Mouse (Mus musculus) frontal cortex, postnatal 14 days (tissue): ENCODE measurements around the gene Nedd9.

Source experiments
- DNase-seq, 2 experiments: peaks; one replicate each; pipeline ENCODE4 v3.0.0; 2022; ENCODE audit warnings: low spot score in 2 of 2

Nedd9 gene

DNA sequence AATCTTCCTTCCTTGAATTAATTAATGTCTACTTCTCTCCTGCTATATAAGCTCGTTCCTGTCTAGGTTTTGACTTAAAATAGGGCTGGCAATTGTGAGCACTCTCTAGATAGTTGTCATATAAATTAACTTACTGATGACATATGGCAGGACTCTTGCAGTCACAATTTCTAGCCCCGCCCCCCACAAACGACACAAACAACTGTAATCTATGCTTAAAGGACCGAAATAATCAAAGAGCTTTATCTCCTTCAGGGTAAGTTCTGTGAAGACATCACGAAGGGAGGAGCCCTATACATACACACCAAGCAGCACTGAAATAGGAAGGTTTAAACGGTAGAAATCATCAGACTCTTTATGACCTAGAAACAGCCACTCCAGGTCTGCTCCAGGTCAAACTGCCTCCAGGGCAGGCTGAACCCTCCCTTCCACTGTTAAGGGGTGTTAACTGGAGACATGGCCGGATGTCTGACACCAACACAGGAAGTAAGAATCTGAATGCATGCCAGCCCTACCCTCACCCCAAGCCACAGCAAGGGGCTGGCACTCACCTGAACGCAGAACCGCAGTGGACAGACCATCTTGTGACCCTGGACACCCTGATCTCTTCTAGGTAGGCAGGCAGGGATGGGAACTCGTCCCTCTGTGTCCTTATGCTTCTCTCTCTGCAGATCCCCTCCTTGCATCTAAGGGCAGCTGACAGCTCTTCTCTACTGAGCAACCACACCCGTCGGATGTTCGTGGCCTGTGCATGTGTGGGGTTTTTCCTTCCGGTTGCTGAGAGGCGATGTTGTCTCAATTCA lies at the start of gene Nedd9:
Gene Nedd9 (minus strand): TSS at position 757 of the 803 bp plus-strand sequence.
- no peak for DNase-seq

GRCm38 (mm10) chr13:41532625-41533024 lies 45.5 kb upstream of the Nedd9 start:
- DNase-seq, result no peak

- DNase-seq, result no peak
Measured at GRCm38 (mm10) chr13:41530326-41530725, 43.2 kb upstream of the Nedd9 start.

DNA sequence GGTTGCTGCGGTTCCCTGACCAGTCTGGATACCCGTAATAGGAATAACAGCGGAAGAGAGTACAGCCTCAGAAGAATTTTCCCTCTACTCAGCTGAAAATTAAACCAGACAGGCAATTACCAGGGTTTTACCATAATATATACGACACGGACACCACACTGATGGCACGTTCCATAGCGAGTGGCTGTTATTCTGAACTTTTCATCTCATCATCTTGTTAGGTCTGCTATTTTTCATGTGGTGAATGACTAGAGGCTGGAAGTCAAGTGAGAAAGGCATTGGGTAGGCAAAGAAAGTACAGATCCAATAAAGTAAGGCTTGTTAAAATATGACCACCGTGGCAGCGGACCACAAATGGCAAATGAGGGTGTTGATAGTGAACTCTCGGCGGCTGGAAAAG lies 37.0 kb upstream of the Nedd9 start:
- no peak for DNase-seq

- DNase-seq, result no peak
Measured at GRCm38 (mm10) chr13:41521296-41521695, 34.1 kb upstream of the Nedd9 start.

- DNase-seq, result no peak
Measured at GRCm38 (mm10) chr13:41520549-41521161, 33.5 kb upstream of the Nedd9 start.

- DNase-seq, result no peak
Measured at GRCm38 (mm10) chr13:41519792-41520191, 32.6 kb upstream of the Nedd9 start.

GRCm38 (mm10) chr13:41517193-41517592 lies 30.0 kb upstream of the Nedd9 start:
- DNase-seq, result no peak

- no peak for DNase-seq
Measured at GRCm38 (mm10) chr13:41515749-41516148, 28.6 kb upstream of the Nedd9 start.

- no peak for DNase-seq
Measured at GRCm38 (mm10) chr13:41514918-41515317, 27.8 kb upstream of the Nedd9 start.

DNA sequence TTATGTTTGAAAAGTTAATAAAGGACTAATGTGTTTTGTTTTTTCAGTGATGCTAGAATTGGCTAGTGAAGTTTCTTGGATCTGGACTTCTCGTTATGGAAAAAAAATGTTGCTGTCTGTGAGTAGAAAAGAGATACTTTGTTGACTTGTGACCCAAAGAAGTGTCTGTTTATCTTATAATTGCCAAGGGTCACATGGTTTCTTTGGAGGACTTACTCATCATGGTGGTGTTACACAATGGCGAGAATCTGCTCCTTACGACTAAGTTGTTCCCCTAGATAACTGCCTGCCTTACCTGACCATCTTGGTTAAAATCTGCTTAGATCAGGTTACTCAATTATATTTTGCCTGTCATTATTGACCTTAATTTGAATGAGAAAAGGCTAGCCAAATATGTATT lies 26.3 kb upstream of the Nedd9 start:
- DNase-seq, result no peak

DNA sequence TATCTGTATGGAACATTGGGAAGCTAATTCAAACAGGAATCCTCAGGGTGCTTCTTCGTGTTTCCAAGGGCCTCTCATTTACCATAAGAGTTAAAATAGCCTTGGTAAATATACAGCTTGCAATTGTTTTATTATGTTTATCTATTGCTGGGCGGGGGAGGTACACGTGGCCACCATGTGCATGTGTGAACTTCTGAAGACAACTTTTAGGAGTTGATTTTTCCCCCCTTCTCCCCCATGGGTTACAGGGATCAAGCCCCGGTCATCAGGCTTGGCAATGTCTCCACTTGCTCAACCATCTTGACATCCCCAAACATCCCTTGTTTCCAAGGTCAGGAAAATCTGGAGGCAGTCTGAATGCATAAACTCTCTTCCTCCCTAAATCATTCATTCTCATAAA lies 25.1 kb upstream of the Nedd9 start:
- no peak for DNase-seq

DNA sequence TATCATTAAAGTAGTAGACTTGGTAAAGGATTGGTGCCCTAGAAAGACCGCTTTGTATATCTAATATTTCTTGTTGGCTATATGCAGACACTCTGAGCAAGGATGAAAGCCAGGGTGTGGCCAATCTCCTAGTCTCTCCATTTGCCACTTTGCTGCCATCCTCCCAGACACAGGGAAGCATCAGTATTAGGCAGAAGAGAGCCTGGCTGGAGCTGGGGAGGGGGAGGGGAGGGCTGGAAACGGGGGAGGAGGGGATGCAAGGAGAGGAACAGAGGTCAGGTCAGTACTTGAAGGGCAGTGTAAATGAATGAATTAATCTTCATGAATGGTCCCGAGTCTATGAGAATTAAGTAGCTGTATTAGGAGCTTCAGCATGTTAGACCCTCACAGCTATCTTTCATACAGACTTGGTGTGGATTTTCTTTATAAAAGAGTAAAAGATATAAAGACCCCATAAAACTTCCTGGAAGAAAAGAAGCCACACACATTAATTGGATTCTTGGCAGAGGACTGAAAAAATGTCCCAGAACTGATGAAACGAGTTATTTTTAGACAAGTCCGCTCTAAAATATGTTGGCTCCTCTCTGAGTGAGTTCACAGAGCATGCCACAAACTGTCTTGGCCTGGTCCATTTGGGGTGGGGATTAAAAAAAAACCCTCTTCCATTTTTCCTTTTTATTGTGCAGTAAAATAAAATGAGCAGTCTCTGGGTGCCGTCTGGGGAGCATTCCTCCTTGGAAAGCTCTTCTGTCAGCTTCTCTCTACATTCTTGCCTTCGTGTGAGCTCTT lies 23.7 kb upstream of the Nedd9 start:
- no peak for DNase-seq

DNA sequence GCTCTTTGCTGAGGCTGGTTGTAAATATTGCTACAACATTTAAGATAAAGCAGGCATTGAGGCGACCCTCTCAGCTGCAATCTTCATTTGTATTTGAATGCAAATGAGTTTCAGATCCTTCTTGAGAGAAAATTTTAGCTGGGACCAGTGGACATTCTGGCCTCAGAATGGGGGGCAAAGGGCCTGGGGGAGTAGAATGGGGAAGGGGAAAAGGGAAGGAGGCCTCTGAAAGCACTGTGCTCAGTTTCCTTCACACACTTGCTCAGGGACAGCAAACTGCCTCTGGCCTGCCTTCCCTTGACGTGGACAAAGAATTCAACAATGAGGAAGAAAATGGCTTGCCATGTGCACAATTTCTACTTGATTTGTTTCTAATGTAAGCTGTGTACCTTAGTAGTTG lies 18.4 kb upstream of the Nedd9 start:
- DNase-seq, result no peak

DNA sequence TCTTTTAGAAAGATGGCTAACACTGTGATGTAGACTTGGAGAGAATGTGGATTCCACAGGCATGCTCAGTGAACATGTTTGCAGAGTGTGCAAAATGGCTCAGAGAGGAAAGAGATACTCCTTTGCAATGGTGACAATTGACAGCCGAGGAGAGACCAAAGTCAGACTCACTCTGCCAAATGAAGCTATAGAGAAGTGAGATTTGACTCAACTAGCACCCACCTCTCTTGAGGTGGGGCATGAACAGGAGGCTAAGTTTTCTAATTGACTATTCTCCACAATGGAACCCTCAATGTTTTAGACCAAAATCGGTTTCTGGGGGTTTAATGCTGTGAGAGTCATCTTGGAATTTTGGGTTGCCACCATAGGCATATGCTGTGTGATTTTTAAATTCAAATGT lies 17.8 kb upstream of the Nedd9 start:
- no peak for DNase-seq

GRCm38 (mm10) chr13:41504448-41504847 lies 17.3 kb upstream of the Nedd9 start:
- no peak for DNase-seq

DNA sequence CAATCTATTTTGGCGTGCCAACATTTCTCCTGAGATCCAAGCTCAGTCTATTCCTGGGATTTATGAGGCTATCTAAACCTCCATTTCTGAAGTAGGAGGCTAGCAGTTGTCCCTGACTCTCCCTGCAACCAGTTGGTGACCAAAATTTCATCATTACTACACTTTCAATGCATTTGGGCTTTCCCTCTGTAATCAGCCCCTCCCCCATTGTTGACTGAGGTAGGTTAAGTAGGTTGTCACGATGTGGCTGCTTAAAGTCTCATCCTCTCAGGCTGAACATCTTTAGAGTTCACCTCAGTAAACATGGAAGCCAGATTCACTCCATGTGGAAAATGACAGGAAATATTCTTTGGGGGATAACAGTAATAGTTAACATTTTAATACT lies 15.7 kb upstream of the Nedd9 start:
- no peak for DNase-seq

- no peak for DNase-seq
Measured at GRCm38 (mm10) chr13:41502136-41502916, 15.2 kb upstream of the Nedd9 start.

DNA sequence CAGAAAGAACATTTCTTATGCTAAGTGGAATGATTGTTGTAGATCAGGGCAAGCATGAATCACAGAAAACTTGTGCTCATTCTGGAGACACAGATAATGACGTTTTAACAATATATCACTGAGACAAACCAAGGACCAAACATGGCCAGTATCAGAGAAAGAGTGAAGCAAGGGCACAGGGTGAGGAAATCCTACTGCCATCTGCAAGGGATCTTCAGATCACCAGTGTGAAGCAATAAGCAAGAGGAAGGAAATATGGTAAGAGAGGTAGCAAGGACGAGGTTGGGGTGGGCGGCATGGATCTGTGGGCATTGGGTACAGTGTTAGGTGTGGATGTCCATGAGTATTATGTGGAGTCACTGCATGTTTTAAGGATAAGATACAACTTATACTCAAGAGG lies 13.6 kb upstream of the Nedd9 start:
- DNase-seq, result no peak

GRCm38 (mm10) chr13:41498611-41499121 lies 11.5 kb upstream of the Nedd9 start:
- DNase-seq, result no peak

DNA sequence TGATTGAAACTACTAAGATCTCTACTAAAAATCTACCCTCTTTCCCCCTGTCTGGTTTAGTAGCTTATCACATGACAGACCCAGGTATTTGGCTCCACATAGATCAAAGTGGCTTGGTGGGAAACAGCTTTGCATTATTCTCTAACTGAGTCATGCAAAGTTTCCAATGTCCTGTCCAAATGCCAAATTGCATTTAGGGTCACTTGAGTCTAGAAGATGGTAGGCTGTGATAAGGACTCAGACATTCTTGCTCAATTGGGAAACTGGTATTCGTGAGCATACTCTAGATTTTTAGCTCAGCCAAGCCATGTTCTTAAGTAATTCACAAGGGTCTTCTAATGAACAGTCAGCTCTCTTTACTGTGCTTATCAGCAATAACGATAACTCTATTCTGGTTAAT lies 7.5 kb upstream of the Nedd9 start:
- no peak for DNase-seq
